Mouse (Mus musculus) urinary bladder, postnatal 25 days (tissue): Measurements from ENCODE around the gene Olfr98.
"Not testable (repeated sequence)": the region's sequence is repeated elsewhere in the genome, so short reads cannot be mapped to it uniquely, and the experiment has no call there.

ENCODE experiments used
- DNase-seq: peaks from one replicate; pipeline ENCODE4 v3.0.0; 2022; ENCODE audit warnings: low spot score

Olfr98 gene

DNA sequence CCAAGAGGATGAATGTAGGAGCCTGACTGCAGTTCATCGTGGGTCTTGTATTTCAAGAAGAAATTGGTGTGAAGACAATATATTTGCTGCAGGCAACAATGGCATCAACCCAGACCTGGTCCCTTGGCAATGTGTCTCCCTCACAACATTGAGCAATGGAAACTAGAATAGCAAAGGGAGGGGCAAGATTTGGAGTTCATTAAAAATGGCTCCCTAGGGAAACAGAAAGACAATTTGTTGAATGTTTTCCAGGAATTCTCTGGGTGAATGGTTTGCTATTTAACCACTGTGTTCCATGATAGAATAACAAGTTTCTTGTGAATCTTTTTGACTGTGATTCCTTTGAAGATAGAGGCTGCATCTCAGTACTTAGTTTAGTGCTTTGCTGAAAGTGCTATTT lies at the start of gene Olfr98:
Gene Olfr98 (minus strand): TSS at position 124 of the 400 bp plus-strand sequence.
- DNase-seq, result no peak

DNA sequence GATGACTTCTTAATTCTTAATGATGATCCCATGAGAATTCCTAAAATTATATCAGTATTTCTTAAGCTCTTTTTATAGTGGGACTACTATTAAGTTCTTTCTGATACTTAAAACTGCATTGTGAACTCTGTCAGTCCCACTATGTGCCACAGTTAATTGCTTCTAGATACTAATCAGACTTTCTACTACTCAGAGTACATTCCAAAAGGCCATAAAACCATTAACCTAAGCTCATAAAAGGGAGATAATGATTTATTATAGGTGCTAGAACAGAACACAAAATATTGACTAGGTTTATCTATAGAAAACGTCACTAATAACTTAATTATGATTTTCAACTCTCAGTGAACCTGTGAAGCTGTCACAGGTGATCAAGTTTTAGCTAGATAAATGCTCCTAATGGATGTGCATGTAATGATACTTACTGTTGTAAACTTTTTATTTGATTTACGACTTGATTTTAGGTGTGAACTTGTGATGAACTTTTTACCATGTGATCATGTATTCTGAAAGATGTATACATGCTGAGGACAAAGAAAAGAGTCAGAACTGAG lies 46.7 kb upstream of the Olfr98 start:
- DNase-seq, result no peak

DNA sequence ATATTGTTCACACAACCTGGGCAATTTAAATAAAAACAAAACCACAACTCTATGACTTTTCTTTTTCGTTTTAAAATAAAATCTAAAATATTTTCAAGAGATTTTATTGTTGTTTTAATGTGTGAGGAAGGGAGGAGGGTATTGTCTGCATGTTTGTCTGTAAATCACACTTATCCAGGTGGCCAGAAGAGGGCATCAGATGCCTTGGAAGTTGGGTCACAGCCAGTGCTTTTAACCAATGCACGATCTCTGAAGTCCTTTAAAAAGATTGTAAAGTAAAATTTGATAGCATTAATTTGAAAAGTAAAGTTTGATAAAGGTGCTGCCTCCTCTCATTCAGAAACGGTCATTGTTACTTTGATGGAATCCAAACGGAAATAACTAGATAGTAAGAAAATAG lies 44.9 kb upstream of the Olfr98 start:
- DNase-seq, result no peak

DNA sequence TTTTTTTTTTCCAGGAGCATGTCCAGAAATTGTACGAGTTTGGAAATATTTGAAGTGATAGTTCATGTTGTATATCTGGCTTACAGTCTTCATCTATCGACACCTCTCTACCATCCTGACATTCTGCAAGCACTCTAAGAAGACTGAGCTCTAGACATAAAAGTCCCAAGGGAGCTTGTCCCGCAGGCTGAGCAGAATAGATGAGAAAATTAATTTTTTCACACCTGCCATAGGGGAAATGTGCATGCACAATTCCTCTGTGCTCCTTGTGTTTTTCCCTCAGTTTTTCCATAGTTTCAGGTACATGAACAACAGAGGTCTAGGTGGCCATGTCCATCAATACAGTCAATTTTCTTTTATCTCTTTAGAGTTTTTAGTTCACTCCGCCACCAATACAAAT lies 40.7 kb upstream of the Olfr98 start, which contains the start of gene Olfr101:
Gene Olfr101 (minus strand): TSS at position 101 of the 400 bp plus-strand sequence.
- no peak for DNase-seq

DNA sequence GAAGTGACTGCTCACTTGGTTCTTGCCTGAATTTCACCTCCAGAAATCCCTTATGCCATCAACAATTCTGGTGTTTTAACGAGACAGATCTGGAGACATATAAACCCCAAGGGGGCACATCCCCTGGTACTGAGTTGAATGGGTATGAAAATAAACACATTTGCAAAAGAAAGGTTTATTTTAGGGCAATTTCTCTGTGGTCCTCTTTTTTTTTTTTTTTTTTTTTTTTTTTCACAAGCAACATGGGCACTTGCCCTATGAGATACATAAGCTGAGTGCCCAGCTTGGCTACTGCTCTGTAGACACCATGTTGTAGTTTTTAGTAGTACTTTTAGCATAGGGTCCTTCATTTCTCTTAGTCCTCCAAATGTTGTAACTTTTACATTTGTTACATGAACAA lies 19.8 kb upstream of the Olfr98 start, which contains the start of gene Olfr99:
Gene Olfr99 (minus strand): TSS at position 101 of the 400 bp plus-strand sequence.
- DNase-seq, result no peak

DNA sequence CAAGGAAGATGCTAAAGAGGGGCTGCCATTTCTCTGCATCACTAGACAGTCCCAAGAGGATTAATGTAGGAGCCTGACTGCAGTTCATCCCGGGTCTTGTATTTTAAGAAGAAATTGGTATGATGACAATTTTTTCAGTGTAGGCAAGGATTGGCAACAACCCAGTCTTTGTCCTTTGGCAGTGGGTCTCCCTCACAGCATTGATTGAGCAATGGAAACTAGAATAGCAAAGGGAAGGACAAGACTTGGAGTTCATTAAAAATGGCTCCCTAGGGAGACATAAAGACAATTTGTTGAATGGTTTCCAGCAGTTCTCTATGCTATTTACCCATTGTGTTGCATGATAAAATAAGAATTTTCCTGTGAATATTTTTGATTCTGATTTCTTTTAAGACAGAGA lies 16.8 kb upstream of the Olfr98 start:
- DNase-seq, result no peak

DNA sequence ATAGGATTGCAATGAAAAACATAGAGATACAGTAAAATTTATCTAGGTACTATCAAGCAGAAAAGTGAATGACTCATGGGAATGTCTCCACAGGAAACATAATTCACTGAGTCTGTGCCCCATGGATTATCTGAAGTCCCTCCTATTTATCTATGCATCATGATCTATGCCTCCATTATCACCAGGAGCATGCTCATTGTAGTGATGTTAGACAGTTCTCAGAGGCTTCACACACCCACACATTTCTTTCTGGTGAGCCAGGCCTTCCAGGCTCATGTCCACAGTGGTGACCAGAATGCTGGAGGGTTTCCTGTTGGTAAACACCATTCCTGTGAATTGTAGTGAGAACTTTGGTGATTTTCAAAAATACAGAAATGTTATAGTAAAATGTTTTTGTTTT lies 13.0 kb upstream of the Olfr98 start:
- DNase-seq, result no peak

DNA sequence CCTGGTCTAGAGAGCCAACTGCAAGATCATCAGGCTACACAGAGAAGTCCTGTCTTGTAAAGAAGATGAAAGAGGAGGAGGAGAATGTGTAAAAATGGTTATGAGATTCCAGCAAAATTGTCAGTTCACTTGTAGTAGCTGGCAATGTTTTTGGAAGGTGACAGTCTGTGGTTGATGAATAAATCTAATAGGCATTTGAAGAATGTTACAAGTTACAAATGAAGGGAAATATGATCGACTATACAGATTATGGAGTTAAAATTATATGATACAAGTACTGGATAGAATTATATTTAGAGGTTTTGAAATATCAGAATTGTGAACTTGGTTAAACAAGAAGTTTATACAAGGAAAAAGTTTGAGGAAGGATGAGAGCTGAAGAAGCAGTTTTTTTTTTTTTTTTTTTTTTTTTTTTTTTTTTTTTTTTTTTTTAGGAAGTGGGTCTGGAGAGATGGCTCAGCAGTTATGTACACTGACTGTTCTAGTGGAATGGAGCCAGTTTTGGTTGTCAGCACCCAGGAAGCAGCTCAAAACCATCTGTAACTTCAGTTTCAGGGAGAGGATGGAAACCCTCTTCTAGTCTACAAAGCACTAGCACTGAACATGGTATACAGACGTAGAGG lies 12.2 kb upstream of the Olfr98 start:
- no peak for DNase-seq

DNA sequence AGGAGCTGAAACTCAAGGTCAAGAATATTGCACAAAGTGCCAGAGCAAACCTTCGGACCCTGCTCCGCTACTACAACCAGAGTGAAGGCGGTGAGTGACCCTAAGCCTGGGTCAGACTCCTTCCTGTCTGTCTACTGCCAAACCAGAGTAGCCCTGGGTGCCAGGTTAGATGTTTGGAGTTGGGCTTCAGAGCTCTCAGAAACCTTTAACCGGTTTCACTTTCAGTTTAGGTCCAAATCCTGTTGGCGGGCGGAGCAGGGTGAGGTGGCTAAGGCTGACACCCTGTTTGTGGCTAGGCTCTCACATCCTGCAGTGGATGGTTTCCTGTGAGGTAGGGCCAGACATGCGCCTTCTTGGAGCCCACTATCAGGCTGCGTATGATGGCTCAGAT lies 7.1 kb upstream of the Olfr98 start:
- DNase-seq, result peak; percentile 33

DNA sequence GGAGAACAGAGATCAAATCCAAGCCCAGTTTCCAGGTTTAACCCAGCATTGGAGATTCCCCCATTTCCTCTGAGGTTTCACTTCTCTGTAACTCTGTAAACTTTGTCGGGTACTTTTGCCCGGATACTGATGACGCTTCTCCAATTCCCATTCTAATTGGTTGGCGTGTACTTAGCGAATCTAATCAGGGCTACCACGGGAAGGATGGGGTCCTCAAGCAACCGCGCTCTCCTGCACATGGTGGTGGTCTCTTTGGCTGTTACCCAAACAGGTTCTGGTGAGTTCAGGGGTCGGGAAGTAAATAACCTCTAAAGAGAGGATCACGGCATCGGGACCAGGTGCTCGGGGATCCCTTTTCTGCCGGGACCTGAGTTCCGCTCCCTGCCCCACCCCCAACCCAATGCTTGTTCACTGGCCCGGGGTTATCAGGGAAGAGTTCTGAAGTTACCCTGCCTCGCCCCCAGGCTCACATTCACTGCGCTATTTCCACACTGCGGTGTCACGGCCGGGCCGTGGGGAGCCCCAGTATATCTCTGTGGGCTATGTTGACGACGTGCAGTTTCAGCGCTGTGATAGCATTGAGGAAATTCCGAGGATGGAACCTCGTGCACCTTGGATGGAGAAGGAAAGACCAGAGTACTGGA lies 6.6 kb upstream of the Olfr98 start, which contains the start of gene H2-M3:
Gene H2-M3 (plus strand): TSS at position 163 of the 644 bp plus-strand sequence.
- peak; percentile 89 for DNase-seq

DNA sequence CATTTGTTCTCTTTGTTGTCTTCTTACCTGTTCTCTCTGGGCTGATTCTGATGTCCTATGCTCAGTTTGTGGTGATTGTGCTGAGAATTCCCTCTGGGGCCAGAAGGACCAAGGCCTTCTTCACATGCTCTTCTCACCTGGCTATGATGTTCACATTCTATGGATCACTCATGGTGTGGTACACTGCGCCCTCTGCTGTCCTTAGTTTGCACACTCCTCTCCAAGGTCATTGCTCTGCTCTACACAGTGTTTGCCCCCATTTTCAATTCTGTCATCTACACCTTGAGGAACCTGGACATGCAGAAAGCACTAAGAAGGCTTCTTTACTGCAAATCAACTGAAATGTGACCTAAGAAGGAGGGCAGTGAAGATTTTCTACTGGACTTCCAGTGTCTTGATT lies 13.0 kb downstream of the Olfr98 start:
- DNase-seq, result no peak

DNA sequence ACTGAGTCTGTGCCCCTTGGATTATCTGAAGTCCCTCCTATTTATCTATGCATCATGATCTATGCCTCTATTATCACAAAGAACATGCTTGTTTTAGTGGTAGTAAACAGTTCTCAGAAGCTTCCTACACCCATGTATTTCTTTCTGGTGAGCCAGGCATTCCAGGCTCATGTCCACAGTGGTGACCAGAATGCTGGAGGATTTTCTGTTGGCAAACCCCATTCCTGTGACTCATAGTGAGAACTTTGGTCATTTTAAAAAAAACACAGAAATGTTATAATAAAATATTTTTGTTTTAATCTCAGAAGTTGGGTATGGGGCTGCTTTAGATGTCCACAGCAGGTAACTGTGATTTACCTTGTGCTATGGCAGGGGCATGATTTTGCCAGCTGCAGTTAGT lies 14.1 kb downstream of the Olfr98 start:
- DNase-seq, result no peak

DNA sequence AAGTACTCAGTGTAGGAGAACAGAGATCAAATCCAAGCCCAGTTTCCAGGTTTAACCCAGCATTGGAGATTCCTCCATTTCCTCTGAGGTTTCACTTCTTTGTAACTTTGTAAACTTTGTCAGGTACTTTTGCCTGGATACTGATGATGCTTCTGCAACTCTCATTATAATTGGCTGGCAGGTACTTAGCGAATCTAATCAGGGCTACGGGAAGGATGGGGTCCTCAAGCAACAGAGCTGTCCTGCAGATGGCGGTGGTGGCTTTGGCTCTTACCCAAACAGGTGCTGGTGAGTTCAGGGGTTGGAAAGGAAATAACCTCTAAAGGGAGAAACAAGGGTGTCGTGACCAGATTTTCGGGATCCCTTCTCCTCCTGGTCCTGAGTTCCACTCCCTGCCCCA lies 16.8 kb downstream of the Olfr98 start:
- DNase-seq, result peak; percentile 15

DNA sequence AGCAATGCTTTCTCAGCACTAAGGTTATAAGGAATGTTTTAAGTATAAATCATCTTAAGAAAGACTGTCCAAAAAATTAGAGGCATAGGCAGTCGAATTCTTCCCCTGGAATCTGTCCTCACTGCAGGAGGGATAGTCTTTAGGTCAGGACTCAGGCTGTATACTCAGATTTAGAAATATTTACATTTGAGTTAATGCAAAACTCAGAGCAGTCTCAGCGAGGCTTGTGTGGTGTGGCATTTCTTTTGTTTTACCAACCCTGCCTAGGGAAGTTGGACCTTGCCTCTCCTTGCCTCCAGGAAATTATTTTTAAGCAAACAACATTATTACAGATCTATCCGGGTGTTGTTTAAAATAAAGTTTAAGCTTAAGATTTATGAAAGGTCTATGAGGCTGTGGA lies 21.4 kb downstream of the Olfr98 start:
- DNase-seq, result no peak

DNA sequence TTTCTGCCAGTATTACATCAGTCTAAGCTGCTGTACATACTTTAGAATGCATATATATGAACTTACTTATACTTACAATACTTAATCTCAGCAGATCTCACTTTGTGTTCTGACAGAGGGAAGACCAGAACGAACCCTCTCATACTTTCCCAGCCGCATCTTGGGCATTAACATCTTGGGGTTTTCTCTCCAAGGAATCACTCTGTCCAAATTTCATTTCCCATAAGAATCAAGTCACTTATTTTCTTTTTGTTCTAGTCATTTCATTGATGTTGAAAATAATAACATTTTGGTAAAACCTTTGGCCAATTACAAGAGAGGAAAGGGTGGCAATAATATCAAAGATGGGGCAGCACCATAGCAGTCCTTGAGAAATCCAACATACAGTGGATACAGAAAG lies 26.3 kb downstream of the Olfr98 start, which contains the start of gene Olfr97:
Gene Olfr97 (minus strand): TSS at position 101 of the 400 bp plus-strand sequence.
- DNase-seq, result not testable (repeated sequence)

DNA sequence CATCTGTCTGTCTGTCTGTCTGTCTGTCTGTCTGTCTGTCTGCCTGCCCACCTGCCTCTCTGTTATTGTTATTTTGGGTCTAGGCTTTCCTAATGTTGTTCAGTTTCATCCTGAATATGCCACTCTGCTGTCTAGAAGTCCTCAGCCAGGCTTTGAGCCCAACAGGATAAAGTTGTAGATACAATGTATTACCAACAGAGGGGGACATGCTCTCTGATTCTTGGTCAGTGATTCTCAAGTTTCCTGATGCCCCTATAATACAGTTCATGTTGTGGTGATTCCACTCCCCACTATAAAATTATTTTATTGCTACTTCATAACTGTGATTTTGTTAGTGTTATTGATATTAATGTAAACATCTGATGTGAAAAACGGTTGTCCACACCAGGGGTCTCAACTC lies 41.7 kb downstream of the Olfr98 start:
- no peak for DNase-seq

DNA sequence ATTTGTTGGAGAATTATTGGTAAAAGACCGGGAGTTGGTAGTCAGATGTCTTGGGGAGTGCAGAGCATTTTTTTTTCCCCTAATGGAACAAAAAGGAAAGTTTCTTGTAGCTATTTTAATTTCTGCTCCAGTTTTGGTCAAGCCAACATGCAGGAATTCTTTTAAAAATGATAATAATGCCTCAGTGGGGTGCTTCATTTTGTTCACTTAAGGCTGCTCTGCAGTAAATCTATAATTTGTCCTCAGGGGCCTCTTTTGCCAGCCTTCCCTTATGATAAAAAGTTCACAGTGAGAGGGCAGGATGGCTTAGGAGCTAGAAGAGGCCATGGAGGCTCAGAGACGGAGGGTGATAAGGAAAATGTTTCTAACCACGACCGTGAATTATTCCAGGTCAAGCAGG lies 43.7 kb downstream of the Olfr98 start, which contains the start of gene Olfr96:
Gene Olfr96 (plus strand): TSS at position 301 of the 400 bp plus-strand sequence.
- no peak for DNase-seq

DNA sequence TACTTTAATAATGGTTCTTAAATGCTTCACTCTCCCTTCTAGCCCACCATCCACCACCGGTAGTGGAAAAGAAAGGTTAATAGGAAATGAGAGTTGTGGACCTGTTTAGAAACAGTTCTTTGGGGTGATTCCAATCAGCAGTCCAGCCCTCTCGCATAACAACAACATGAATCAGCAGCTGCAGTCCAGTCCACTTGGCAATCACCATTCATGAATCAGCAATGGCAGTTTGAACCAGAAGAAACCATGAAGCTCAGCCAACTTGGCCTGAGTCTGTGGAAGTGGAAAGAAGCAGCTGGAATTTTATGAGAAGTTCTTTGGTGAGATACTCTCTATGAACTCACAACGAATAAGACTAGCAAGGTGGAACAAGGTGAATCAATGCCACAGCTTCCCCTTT lies 45.1 kb downstream of the Olfr98 start:
- DNase-seq, result no peak

DNA sequence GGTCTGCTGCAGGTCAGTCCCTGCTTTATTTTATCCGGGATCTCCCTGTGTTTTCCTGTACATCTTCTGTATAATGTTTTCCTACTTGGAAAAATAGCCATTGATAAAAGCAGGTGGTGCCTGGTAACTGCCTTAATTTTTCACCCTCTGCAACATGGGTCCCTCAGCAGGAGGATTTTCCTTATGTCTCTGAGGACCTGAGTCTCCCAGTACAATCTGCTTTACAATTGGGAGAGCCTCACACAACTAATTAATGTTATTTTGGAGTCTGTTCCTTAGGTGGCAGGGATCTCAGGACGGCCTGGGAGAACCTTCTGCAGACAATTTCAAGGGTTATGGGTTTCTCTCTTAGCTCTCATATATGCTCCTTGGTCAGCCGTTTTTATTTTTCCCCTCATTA lies 50.5 kb downstream of the Olfr98 start, which contains the start of gene Olfr95:
Gene Olfr95 (minus strand): TSS at position 101 of the 400 bp plus-strand sequence.
- no peak for DNase-seq
